Mouse (Mus musculus) hindbrain, embryonic 11.5 days (tissue): Measurements from ENCODE around the gene Myd88. TPM values are rescaled to one million over a fixed set of nuclear protein-coding genes. Genes with fewer than 3 reads are reported as not detected.
A peak's percentile ranks its signal among the peaks of the same experiment; 100 is the strongest.
"Not testable (repeated sequence)": the region's sequence is repeated elsewhere in the genome, so short reads cannot be mapped to it uniquely, and the experiment has no call there.

Source experiments
- ATAC-seq: fragments of 200-750 bp; cut with Nextera tagmentation; 2 replicates; pipeline ENCODE4 v1.8.0; 2017; ENCODE audit warnings: mild to moderate bottlenecking, moderate TSS enrichment, moderate library complexity; ENCODE audit not compliant: low FRiP score
- DNase-seq: peaks from one replicate; pipeline ENCODE4 v3.0.0-alpha.2; 2015; ENCODE audit warnings: low spot score
- H3K27ac ChIP-seq: fragments of 300-500 bp; sonication (generic); 2 replicates; pipeline ENCODE4 v1.5.1; 2014; ENCODE audit warnings: mild to moderate bottlenecking, low read depth, low read length
- H3K27me3 ChIP-seq: fragments of 300-500 bp; sonication (generic); 2 replicates; pipeline ENCODE4 v1.6.1; 2014; ENCODE audit warnings: mild to moderate bottlenecking, low read length, moderate library complexity, mixed read lengths; ENCODE audit not compliant: control insufficient read depth, insufficient read depth
- H3K36me3 ChIP-seq: fragments of 300-500 bp; sonication (generic); 2 replicates; pipeline ENCODE4 v1.6.1; 2014; ENCODE audit warnings: mild to moderate bottlenecking, low read length, moderate library complexity, mixed read lengths; ENCODE audit not compliant: control insufficient read depth, insufficient read depth
- H3K4me1 ChIP-seq: fragments of 300-500 bp; sonication (generic); replicated peaks from 2 replicates; pipeline ENCODE4 v1.6.1; 2014; ENCODE audit warnings: low read length, mixed read lengths; ENCODE audit not compliant: control insufficient read depth, insufficient read depth
- H3K4me2 ChIP-seq: fragments of 300-500 bp; sonication (generic); replicated peaks from 2 replicates; pipeline ENCODE4 v1.6.1; 2014; ENCODE audit warnings: mild to moderate bottlenecking, low read depth, low read length
- H3K4me3 ChIP-seq: fragments of 300-500 bp; sonication (generic); 2 replicates; pipeline ENCODE4 v1.5.1; 2014; ENCODE audit warnings: low read depth, low read length
- H3K9ac ChIP-seq: fragments of 300-500 bp; sonication (generic); 2 replicates; pipeline ENCODE4 v1.6.1; 2014; ENCODE audit warnings: low read depth, low read length
- H3K9me3 ChIP-seq: fragments of 300-500 bp; sonication (generic); 2 replicates; pipeline ENCODE4 v1.6.1; 2016; ENCODE audit warnings: low read length; ENCODE audit not compliant: control insufficient read depth
- WGBS: fragments of 180-500 bp; shearing (Covaris S2); extraction: QIAGEN DNeasy Blood & Tissue Kit; methylation state at CpG from one replicate; pipeline ENCODE4 v1.1.7; 2014; 5-methylcytosine and 5-hydroxymethylcytosine counted together
- polyA plus RNA-seq: library from polyadenylated mRNA; unstranded; fragments of >200 nt; fragmentation: Nextera tagmentation; extraction: Ambion mirVana; gene quantifications from 2 replicates; pipeline ENCODE4 v1.2.1, GENCODE M21; 2014

The Myd88 gene
- polyA plus RNA-seq: 5.7 and 7.4 TPM in 2 replicates

DNA sequence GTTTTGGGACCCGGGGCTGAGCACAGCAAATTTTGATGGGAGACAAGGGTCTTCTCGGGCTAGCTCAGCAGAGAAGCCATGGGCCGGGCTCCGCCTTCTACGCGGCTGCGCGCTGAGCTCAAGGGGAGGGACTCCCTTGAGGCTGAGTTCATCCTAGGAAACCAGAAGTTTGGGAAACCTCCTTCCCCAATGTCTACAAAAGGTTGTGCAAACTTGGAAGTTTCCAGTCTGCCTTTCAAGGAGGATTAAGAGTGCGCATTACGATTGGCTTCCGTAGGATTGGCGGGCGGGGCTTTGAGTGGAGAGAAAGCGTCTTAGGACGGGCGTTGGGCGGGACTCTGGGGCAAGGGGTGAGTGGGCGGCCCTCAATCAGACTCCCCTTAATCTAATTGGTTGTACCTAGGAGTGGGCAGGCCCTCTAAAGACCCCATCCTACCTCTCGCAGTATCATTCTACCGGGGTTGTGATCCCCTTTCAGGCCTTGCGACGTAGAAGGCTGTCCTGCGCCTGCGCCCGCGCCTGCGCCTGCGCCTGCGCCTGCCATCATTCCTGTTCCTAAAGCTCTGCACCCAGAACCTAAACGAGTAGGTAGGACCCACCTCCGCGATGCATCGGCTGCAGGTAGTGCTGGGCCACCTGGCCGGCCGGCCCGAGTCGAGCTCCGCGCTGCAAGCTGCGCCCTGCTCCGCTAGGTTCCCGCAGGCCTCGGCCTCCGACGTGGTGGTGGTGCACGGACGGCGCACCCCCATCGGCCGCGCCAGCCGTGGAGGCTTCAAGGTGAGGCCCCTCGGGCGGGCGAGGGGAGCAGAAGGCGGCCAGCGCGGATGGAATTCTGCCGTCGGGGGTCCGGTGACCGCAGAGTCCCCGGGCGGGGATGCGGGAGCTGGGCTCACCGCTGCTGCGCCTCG is at the start of gene Myd88:
Gene Myd88 (minus strand): TSS at position 503 of the 908 bp plus-strand sequence.
- Histone ChIP-seq H3K27ac (peak within 1 kb of the TSS; percentile 76), H3K9ac (peak within 1 kb of the TSS; percentile 83), H3K4me1 (peaks cover 4% of the 10 kb centered on the region; the same call in 1 of the 2 replicates), H3K4me2 (peak within 1 kb of the TSS; percentile 67), H3K4me3 (peak within 1 kb of the TSS; percentile 72), H3K27me3 (0 out of 2 replicates have a peak, but pooled peaks cover 2% of the 10 kb centered on the region), H3K9me3 (no peaks in the 10 kb centered on the region), H3K36me3 (peaks cover 2% of the 10 kb centered on the region; the same call in 1 of the 2 replicates)
- DNase-seq (peak; percentile 89), ATAC-seq (peak; percentile 98)
- WGBS: under 1% methylated on average over 67 of the region's 68 CpGs

GRCm38 (mm10) chr9:119390214-119390613 is 49.0 kb upstream of the Myd88 start:
- Histone ChIP-seq H3K4me1 (no peaks in the 10 kb centered on the region), H3K9ac (no peak overlapping the region), H3K4me3 (no peak overlapping the region), H3K27ac (no peak overlapping the region), H3K36me3 (no peaks in the 10 kb centered on the region), H3K27me3 (no peaks in the 10 kb centered on the region), H3K4me2 (no peak overlapping the region), H3K9me3 (no peaks in the 10 kb centered on the region)
- ATAC-seq: no peak
- DNase-seq: no peak
- 75% methylated on average over 2 of the region's 2 CpGs for WGBS

DNA sequence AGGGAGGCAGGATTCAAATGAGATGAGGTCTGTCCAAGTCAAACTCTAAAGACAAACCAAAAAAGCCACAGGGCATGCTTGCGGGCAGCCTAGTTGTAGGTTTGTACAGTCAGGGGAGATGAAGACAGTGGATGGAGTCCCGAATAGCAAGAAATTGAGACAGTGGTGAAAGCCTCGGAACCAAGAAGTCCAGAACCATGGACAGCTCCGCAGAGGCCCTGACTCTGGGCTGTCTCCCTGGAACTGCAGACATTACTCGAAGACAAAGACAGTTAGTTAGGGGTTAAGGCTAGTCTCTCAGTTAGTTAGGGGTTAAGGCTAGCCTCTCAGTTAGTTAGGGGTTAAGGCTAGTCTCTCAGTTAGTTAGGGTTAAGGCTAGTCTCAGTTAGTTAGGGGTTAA is 47.7 kb upstream of the Myd88 start:
- Histone ChIP-seq H3K27ac (no peak overlapping the region), H3K9me3 (no peaks in the 10 kb centered on the region), H3K27me3 (no peaks in the 10 kb centered on the region), H3K4me2 (no peak overlapping the region), H3K9ac (no peak overlapping the region), H3K4me1 (no peaks in the 10 kb centered on the region), H3K4me3 (no peak overlapping the region), H3K36me3 (no peaks in the 10 kb centered on the region)
- WGBS: 54% methylated on average over 5 of the region's 5 CpGs
- ATAC-seq (no peak), DNase-seq (peak; percentile 51)

DNA sequence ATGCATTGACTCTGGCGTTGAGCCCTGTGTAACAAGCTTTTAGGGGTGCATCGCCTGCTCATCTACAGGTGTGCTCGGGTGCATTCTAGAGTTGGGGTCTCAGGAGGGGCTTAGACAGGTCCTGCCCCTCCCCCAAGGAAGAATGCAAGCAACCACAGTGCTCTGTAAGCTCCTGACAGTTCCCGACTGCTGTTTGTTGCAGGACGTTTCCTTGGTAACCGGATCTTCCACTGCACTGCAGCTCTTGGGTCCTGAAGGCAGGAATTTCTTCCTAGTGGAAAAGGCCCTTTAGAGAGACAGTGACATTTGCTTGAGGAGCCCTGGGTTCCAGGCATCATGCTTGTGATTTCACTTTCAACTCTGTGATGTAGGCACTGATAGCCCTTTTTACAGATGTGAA is 41.4 kb upstream of the Myd88 start:
- Histone ChIP-seq H3K9me3 (no peaks in the 10 kb centered on the region), H3K27me3 (no peaks in the 10 kb centered on the region), H3K27ac (no peak overlapping the region), H3K4me2 (no peak overlapping the region), H3K9ac (no peak overlapping the region), H3K4me3 (no peak overlapping the region), H3K36me3 (no peaks in the 10 kb centered on the region), H3K4me1 (no peaks in the 10 kb centered on the region)
- DNase-seq: no peak
- ATAC-seq: no peak
- 63% methylated on average over 6 of the region's 6 CpGs for WGBS

- no peak for ATAC-seq
- 86% methylated on average over 4 of the region's 4 CpGs for WGBS
- Histone ChIP-seq H3K9ac (no peak overlapping the region), H3K36me3 (no peaks in the 10 kb centered on the region), H3K4me2 (no peak overlapping the region), H3K27ac (no peak overlapping the region), H3K27me3 (no peaks in the 10 kb centered on the region), H3K4me1 (no peaks in the 10 kb centered on the region), H3K9me3 (no peaks in the 10 kb centered on the region), H3K4me3 (no peak overlapping the region)
- no peak for DNase-seq
Observed at GRCm38 (mm10) chr9:119378231-119378630, 37.0 kb upstream of the Myd88 start.

DNA sequence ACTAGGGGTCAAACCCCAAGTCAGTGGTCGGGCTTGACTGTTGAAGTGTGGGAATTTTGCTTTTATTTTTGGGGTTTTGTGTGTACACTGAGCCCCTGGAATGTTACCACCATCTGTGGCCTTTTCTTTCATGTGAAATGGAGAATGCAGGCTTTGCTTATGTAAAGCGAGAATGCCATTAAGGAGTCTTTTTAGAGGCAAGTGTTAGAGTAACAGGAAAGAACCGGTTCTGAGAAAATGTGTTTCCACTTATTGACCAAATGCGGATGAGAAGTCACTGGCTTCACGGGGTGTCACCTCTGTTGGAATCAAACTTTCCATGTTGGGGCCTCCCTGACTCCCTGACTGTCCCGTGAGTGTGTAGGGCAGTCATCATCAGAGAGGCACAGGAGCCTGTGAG is 34.3 kb upstream of the Myd88 start:
- Histone ChIP-seq H3K9me3 (no peaks in the 10 kb centered on the region), H3K9ac (no peak overlapping the region), H3K27ac (no peak overlapping the region), H3K4me1 (no peaks in the 10 kb centered on the region), H3K4me2 (no peak overlapping the region), H3K4me3 (no peak overlapping the region), H3K27me3 (no peaks in the 10 kb centered on the region), H3K36me3 (no peaks in the 10 kb centered on the region)
- WGBS: 57% methylated on average over 6 of the region's 6 CpGs
- no peak for DNase-seq
- ATAC-seq: no peak

DNA sequence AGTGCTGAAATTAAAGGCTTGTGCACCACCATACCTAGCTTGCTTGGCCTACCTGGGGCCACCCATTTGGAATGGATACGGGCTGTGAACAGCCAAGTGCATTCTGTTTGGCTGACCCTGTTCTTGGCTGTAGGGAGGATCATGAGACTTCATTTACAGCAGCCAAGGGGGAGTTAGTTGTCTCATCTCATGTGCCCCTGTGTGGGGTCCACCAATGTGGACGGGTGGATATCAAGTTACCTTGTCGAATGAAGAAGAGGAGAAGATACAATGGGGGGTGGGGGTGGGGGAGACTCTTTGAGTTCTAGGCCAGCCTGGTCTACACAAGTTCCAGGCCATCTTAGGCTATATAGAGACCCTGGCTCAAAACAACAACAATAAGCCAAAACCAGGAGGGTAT is 33.8 kb upstream of the Myd88 start:
- no peaks in the 10 kb centered on the region for H3K27me3 ChIP-seq
- WGBS: 59% methylated on average over 3 of the region's 3 CpGs
- DNase-seq (no peak), ATAC-seq (no peak)
- no peaks in the 10 kb centered on the region for H3K4me1 ChIP-seq
- H3K36me3 ChIP-seq: no peaks in the 10 kb centered on the region
- no peak overlapping the region for H3K4me2 ChIP-seq
- no peak overlapping the region for H3K27ac ChIP-seq
- H3K9ac ChIP-seq: no peak overlapping the region
- no peaks in the 10 kb centered on the region for H3K9me3 ChIP-seq
- no peak overlapping the region for H3K4me3 ChIP-seq

GRCm38 (mm10) chr9:119371251-119371650 is 30.0 kb upstream of the Myd88 start:
- 63% methylated on average over 4 of the region's 4 CpGs for WGBS
- no peak overlapping the region for H3K4me3 ChIP-seq

GRCm38 (mm10) chr9:119370770-119371169 is 29.6 kb upstream of the Myd88 start:
- H3K9ac ChIP-seq, H3K4me3 ChIP-seq, H3K27ac ChIP-seq, H3K27me3 ChIP-seq, H3K4me1 ChIP-seq, H3K36me3 ChIP-seq, DNase-seq, H3K4me2 ChIP-seq, ATAC-seq, H3K9me3 ChIP-seq: not testable (repeated sequence)
- WGBS: 86% methylated on average over 4 of the region's 4 CpGs

More at GRCm38 (mm10) chr9:119371251-119371650, 30.0 kb upstream of the Myd88 start:
- no peak overlapping the region for H3K4me2 ChIP-seq
- H3K36me3 ChIP-seq: no peaks in the 10 kb centered on the region
- no peaks in the 10 kb centered on the region for H3K4me1 ChIP-seq
- no peaks in the 10 kb centered on the region for H3K27me3 ChIP-seq
- no peak overlapping the region for H3K27ac ChIP-seq
- ATAC-seq: no peak
- no peak overlapping the region for H3K9ac ChIP-seq
- no peak for DNase-seq
- H3K9me3 ChIP-seq: no peaks in the 10 kb centered on the region
